Mouse (Mus musculus) monocyte, adult 5-6 weeks (primary cell): ENCODE measurements around the gene Ldb3. TPM values are rescaled to one million over a fixed set of nuclear protein-coding genes. Genes with fewer than 3 reads are reported as not detected.
A peak's percentile ranks its signal among the peaks of the same experiment; 100 is the strongest.

ENCODE experiments used
- ATAC-seq: fragments of 153-309, 156-312 bp; replicated peaks from 2 replicates; pipeline ENCODE4 v1.8.0; 2017; ENCODE audit warnings: mild to moderate bottlenecking; ENCODE audit not compliant: low TSS enrichment, insufficient number of reproducible peaks, severe bottlenecking, poor library complexity, low FRiP score
- total RNA-seq: library from RNA; stranded (forward); fragments of 200-1000, 200-491, 200-594 nt; gene quantifications from 3 replicates; pipeline ENCODE4 v1.2.3, GENCODE M21; 2017

The Ldb3 gene
- not detected in 3 replicates for total RNA-seq

DNA sequence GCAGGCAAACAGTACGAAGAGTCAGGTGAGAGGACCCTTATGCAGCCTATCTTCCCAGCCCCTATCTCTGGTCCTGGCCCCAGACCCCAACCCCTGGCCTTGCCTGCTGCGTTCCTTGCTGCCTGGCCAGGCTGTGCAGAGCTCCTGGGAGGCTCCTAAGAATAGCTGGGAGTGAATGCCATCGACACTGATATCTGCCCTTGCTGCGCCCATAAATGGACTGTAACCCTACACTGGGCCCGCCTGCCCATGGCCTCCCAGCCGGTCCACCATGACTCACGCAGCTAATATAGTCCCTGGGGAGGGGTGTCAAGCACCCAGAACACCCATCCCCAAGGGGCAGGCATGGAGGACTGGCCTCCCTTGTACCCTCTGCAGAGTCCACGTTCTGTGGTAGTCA is at the start of gene Ldb3:
Gene Ldb3, minus strand, starts transcription at position 185 of the 400 bp plus-strand sequence.
- no peak for ATAC-seq

DNA sequence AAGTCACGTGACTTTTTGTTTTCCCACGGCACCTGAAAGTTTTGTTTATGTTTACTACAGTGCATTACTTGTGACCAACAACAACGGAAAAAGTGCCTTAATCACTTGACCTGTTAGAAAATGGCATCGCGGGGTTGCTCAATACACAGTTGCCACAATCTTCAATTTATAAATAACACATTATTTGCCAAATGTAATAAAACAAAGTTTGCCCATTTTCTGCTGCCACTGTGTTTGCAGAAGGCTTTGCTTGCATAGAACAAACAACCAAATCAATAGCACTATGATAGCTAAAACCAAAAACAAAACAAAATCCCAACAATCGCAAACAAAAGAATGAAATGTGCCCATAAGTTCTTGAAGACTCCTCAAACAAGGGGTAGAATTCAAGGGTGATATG is 47.2 kb upstream of the Ldb3 start:
- no peak for ATAC-seq

DNA sequence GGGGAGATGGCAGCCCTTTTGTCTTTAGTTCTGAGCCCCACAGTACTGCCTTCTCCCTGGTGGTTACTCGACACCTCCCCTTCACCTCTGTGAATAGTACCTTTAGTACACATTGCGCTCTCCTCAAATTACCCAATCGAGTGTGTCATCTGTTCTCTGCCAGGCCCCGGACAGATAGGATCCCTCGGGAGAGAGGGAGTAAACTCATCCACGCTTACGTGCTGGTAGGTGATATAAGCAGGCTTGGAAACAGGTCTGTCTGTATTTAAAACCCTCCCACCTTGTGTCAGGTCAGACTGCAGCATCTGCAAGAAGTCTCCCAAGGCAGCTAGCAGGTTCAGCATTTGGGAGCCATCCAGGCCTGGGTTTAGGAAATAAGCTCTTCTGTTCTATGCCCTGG is 46.7 kb upstream of the Ldb3 start:
- ATAC-seq, result no peak

DNA sequence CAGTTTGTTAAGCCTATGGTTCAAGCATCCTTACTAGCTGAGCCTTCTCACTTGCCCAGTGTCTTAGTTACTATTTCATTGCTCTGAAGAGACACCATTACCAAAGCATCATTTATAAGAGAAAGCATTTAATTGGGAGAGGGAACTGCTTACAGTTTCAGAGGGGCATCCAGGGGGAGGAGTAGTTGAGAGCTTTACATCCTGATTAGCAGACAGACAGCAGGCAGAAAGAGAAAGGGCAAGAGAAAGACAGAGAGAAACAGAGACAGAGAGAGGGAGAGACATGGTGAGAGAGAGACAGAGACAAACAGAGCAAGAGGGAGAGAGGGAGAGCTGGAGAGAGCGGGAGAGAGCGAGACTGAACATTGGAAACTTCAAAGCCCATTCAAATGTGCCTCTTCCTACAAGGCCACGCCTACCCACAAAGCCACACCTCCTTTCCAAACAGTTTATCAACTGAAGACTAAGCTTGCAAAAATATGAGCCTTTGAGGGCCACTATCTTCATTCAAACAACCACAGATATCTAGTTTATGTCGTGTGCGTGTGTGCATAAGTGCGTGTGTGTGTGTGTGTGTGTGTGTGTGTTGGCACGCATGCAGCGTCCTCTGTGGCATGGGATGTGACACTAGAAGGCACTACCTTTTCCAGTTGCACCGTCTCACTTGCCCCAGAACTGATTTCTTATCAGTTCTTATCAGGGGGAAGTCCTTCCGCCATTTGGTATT is 44.4 kb upstream of the Ldb3 start:
- no peak for ATAC-seq

- no peak for ATAC-seq
These were observed 38.3 kb upstream of the Ldb3 start for GRCm38 (mm10) chr14:34626824-34627223.

DNA sequence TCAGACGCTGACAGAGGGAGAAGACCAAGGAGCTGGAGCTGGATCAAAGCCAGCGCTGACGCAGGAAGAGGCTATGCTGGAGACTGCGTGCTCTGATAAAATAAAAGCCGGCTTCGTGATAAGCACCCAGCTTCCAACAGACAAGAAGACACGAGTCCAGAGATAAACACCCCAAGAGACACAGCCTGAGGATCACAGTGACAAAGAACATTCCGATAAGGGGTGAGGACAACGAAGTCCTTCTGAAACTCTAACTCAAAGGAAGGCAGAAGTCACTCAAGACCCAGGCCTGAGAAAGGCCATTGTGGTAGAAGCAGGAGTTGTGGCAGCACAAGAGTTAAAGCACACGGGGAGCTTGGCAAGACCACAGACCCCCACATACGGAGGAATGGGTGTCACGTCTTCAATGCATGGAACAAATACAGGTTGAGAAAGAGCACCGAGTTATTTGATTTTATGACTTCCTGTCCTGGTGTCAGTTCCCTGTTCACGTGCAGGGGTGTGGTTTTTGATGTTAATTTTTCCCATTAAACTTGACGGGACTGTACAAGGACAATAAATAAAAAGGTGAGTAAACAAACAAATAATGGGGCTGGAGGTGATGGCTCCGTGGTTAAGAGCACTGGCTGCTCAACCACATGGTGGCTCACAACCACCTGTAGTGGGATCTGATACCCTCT is 35.2 kb upstream of the Ldb3 start:
- ATAC-seq, result no peak

DNA sequence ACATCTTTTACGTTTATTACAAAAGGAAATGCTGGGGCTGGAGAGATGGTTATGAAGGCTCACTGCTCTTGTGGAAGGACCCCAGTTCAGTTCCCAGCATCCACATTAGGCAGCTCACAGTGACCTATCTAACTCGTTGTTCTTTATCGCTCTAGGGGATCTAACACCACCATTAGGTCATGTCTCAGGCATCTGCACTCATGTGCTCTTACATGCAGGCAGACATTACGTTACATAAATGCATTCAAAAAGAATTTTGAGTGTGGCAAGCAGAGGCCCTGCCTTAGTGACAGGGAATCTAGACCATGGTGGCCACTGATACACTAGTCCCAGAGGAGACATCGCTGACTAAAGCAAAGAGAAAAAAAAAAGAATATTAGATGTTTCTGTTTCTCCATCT is 34.6 kb upstream of the Ldb3 start:
- no peak for ATAC-seq

DNA sequence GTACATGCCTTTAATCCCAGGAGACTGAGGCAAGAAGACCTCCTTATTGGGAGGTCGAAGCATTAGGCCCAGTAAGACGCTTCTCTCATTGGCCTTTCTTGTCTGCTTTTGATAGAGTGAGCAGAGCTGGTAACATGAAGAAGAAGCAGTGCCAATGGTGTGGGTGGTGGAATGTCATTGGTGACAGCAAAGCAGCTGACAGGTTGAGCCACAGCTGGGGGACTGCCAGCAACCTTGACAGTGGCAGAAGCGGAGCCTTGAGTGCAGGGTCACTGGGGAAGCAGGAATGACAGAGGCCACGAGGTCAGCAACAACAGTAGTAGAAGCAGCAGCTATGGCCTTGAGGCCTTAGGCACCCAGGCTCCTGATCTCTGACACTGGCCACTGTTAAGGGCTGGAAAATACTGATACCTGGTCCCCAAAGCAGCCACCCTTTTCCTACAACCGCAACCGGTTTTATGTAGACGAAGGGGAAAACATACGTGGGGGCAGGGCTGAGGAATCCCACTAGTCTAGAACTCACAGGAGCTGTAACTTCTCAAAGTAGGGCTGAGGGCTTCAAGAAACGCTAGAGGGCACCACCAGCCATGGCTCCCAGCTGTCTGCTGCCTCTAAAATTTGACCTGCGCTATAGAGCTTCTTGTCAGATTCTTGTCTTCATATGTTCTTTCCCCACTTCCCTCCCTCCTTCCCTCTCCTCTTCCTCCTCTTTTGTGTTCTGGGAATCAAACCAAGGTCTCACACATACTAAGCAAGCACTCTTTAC is 32.3 kb upstream of the Ldb3 start:
- no peak for ATAC-seq

DNA sequence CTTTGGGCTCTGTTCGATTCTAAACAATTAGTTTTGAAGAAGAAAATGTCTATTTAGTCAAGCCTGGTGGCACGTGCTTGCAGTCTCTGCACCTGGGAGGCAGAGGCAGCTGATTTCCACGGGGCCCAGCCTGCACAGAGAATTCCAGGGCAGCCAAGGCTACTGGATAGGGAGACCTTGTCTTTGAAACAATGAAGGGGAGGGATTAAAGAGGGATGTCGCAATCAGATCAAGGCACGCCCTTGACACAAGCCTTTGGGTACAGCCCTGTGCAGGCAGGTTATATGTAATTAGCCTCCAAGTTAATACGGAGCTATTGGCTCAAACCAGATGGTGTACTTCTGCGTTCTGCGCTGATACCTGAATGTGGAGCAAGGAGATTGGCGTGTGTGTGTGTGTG is 30.3 kb upstream of the Ldb3 start:
- no peak for ATAC-seq

DNA sequence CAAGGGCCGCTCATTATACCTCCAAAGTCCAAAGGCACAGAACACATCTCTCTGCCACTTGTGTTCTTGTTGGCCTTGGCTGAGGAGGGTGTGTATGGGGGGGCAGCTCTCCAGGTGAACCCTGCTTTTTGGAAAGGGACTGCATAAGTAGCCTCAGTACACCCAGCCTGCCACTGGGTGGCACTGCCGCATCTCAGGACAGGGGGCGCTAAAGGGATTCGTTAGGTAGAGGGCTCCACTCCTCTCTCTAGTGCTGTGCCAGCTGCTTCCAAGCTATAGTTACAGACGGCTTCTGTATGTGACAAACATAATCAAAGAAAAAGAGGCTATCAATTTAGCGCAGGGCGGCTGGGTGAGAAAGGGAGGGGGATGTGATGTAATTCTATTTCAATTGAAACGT is 28.3 kb upstream of the Ldb3 start:
- peak; percentile 66 for ATAC-seq

GRCm38 (mm10) chr14:34615625-34616024 is 27.1 kb upstream of the Ldb3 start:
- ATAC-seq, result no peak

DNA sequence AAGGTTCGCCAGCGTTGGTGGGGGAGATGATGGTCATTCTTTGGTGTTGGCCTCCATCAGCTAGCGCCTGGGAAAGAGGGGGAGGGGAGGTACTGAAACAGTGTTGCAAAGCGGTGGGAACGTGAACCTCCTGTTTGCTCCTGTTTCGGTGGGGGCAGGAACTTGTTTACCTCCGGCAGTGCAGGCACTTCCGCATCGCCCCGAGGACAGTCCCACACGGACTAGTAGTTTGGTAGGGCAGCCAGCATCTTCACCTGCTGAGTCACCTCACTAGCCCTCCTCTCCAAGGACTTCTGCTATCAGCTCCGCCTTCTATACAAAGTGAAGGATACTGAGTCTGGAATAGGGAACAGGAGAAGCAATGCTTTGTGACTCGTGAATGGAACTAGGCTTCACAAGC is 26.6 kb upstream of the Ldb3 start:
- ATAC-seq, result no peak

GRCm38 (mm10) chr14:34614551-34614950 is 26.1 kb upstream of the Ldb3 start:
- no peak for ATAC-seq

- ATAC-seq, result no peak
These were observed 25.0 kb upstream of the Ldb3 start for GRCm38 (mm10) chr14:34613523-34613922.

DNA sequence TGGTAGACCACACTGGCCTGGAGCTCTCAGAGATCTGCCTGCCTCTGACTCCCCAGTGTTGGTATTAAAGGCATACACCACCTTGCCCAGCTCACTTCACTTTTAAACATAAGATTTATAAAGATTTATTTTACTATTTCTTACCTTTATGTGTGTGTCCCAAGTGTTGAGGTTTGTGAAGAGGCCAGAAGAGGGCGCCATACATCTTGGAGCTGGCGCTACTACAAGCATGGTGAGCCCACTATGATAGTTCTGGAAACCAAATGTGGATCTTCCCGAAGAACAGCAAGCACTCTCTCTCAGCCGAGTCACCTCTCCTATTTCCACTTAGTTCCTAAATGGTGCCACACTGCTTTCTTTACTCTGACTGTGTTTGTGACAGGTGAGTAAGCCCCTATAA is 23.7 kb upstream of the Ldb3 start:
- ATAC-seq, result no peak

DNA sequence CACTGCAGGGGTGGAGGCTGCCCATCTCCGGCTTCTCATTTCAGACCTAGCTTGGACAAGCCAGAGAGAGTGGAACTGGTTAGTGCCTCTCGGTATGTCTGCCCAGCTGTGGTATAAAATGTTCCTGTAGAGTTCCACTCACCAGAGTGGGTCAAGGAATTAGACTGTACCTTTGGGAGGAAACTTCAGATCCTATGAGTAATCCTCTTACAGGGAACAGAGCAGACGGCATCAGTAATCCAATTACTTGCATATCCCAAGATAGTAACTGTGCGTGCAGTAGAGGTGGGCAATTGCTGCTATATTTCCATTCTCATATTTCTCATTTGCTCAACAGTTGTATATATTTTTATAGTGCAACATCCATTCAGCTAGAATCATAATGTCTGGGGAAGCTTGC is 23.1 kb upstream of the Ldb3 start:
- no peak for ATAC-seq

DNA sequence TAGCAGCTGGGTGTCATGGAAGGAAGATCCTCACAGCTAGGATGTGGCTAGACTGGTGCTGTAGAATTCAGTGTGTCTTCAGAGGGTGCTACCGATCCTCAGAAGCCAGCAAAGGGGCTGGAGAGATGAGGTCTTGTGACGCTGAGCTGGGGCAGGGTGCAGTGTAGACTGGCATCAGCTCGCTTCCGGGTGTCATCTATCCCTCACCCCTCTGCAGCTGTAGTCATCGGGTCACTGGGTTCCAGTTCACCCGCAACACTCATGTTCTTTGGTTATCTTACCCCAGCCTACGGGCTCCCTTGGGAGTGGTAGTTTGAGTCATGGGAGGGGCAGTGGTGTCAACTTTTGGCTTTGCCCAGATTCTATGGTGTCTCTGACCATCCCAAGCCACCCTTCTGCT is 13.4 kb upstream of the Ldb3 start:
- no peak for ATAC-seq

- ATAC-seq, result no peak
These were observed 11.5 kb upstream of the Ldb3 start, which contains the start of gene Opn4 for GRCm38 (mm10) chr14:34599941-34600340. TSS of gene Opn4 (minus strand) at chr14:34600142.

- ATAC-seq, result no peak
These were observed 7.2 kb upstream of the Ldb3 start for GRCm38 (mm10) chr14:34595596-34596255.
